Mouse (Mus musculus) gastrocnemius, postnatal 10 days (tissue): ENCODE data around the gene Ascl4. TPM values are rescaled to one million over a fixed set of nuclear protein-coding genes. Genes with fewer than 3 reads are reported as not detected.

Source experiments
- DNase-seq: peaks from one replicate; pipeline ENCODE4 v3.0.0; 2021; ENCODE audit warnings: mixed read lengths
- total RNA-seq, 2 experiments: library from RNA; stranded (reverse); gene quantifications; 2 replicates each; pipeline ENCODE4 v1.2.3; 2021

The Ascl4 gene
- total RNA-seq, 2 experiments from 2014 or later: not detected

GRCm38 (mm10) chr10:85969894-85970620, 42.6 kb downstream of the Ascl4 start:
- DNase-seq: no peak

GRCm38 (mm10) chr10:85971826-85972225, 44.3 kb downstream of the Ascl4 start:
- DNase-seq: no peak

GRCm38 (mm10) chr10:85972915-85973314, 45.4 kb downstream of the Ascl4 start:
- DNase-seq: no peak

GRCm38 (mm10) chr10:85989412-85990115, 62.1 kb downstream of the Ascl4 start:
- no peak for DNase-seq

- DNase-seq: no peak
Observed at GRCm38 (mm10) chr10:85992412-85992811, 64.9 kb downstream of the Ascl4 start.

GRCm38 (mm10) chr10:85993836-85994235, 66.4 kb downstream of the Ascl4 start:
- DNase-seq: no peak

- DNase-seq: no peak
Observed at GRCm38 (mm10) chr10:85994543-85995104, 67.1 kb downstream of the Ascl4 start.

Other genes with a start within 250 kb of the Ascl4 start
- 10 to 100 TPM; 17.7 to 19.5 TPM for gene Pwp1, start 98.2 kb upstream of the Ascl4 start, total RNA-seq
- gene Prdm4, start 10.5 kb upstream of the Ascl4 start, total RNA-seq: 10 to 100 TPM; 11.5 to 14.4 TPM
- gene Rtcb, start 30.1 kb downstream of the Ascl4 start, total RNA-seq: 10 to 100 TPM; 64.2 to 65.6 TPM
- not detected for gene Bpifc, start 84.2 kb downstream of the Ascl4 start, total RNA-seq
- 10 to 100 TPM in 1 of 2 experiments, 1 to 10 TPM in 1; 9.5 to 10.7 TPM for gene Fbxo7, start 94.3 kb downstream of the Ascl4 start, total RNA-seq